Mouse (Mus musculus) neural tube, embryonic 11.5 days (tissue): ENCODE measurements around the gene Specc1l. TPM values are rescaled to one million over a fixed set of nuclear protein-coding genes. Genes with fewer than 3 reads are reported as not detected.

Source experiments
- ATAC-seq: fragments of 200-750 bp; cut with Nextera tagmentation; 2 replicates; pipeline ENCODE4 v1.8.0; 2017; ENCODE audit warnings: moderate number of reproducible peaks, mild to moderate bottlenecking, moderate TSS enrichment, moderate library complexity; ENCODE audit not compliant: insufficient read depth, low FRiP score, low TSS enrichment
- DNase-seq: peaks from one replicate; pipeline ENCODE4 v3.0.0-alpha.2; 2015; ENCODE audit warnings: low spot score
- H3K27ac ChIP-seq: fragments of 300-500 bp; sonication (generic); 2 replicates; pipeline ENCODE4 v1.5.1; 2014; ENCODE audit warnings: low read depth, mild to moderate bottlenecking, low read length
- H3K27me3 ChIP-seq: fragments of 300-500 bp; sonication (generic); 2 replicates; pipeline ENCODE4 v1.6.1; 2014; ENCODE audit warnings: mild to moderate bottlenecking, low read length, mixed read lengths; ENCODE audit not compliant: control insufficient read depth, insufficient read depth
- H3K36me3 ChIP-seq: fragments of 300-500 bp; sonication (generic); 2 replicates; pipeline ENCODE4 v1.6.1; 2014; ENCODE audit warnings: mild to moderate bottlenecking, low read length, moderate library complexity, mixed read lengths; ENCODE audit not compliant: control insufficient read depth, insufficient read depth
- H3K4me1 ChIP-seq: fragments of 300-500 bp; sonication (generic); 2 replicates; pipeline ENCODE4 v1.6.1; 2014; ENCODE audit warnings: low read length, mixed read lengths; ENCODE audit not compliant: control insufficient read depth, insufficient read depth
- H3K4me2 ChIP-seq: fragments of 300-500 bp; sonication (generic); 2 replicates; pipeline ENCODE4 v1.6.1; 2014; ENCODE audit warnings: low read depth, mild to moderate bottlenecking, moderate library complexity
- H3K4me3 ChIP-seq: fragments of 300-500 bp; sonication (generic); 2 replicates; pipeline ENCODE4 v1.5.1; 2014; ENCODE audit warnings: low read depth, low read length
- H3K9ac ChIP-seq: fragments of 300-500 bp; sonication (generic); 2 replicates; pipeline ENCODE4 v1.6.1; 2014; ENCODE audit warnings: mild to moderate bottlenecking, low read length
- H3K9me3 ChIP-seq: fragments of 300-500 bp; sonication (generic); 2 replicates; pipeline ENCODE4 v1.6.1; 2016; ENCODE audit warnings: low read length; ENCODE audit not compliant: control insufficient read depth
- WGBS: fragments of 180-500 bp; shearing (Covaris S2); extraction: QIAGEN DNeasy Blood & Tissue Kit; methylation state at CpG from one replicate; pipeline ENCODE4 v1.1.7; 2014; 5-methylcytosine and 5-hydroxymethylcytosine counted together
- polyA plus RNA-seq: library from polyadenylated mRNA; unstranded; fragments of >200 nt; fragmentation: Nextera tagmentation; extraction: Ambion mirVana; gene quantifications from 2 replicates; pipeline ENCODE4 v1.2.1, GENCODE M21; 2014

Gene Specc1l
- polyA plus RNA-seq, 1 experiment from 2014 or later = 23.0 TPM

DNA sequence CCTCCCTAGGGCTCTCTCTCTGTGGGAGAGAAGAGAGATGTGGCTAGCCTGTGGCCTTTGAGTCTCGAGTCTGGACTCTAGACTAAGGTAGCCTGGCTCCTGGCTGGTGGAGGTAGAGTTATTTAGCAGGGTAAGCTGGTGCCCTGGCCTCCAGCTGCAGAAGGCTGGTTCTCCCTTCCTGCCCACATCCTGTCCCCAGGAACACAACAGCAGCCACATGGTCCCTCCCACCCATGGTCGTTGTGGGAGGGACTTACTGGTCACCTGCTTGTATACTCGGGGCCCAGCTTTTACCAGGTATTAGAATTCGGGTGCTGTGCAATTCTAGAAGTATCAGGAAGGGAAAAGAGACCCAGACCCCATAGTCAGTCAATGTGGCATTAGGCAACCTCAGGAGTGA lies 108.4 kb downstream of the Specc1l start:
- Histone ChIP-seq H3K9me3 (no peaks in the 10 kb centered on the region), H3K27ac (no peak overlapping the region), H3K4me1 (0 out of 2 replicates have a peak, but pooled peaks cover 2% of the 10 kb centered on the region), H3K4me2 (no peak overlapping the region), H3K9ac (no peak overlapping the region), H3K36me3 (no peaks in the 10 kb centered on the region), H3K4me3 (no peak overlapping the region), H3K27me3 (peaks cover 18% of the 10 kb centered on the region)
- DNase-seq (no peak), ATAC-seq (no peak)
- WGBS = 75% methylated on average over 4 of the region's 4 CpGs

DNA sequence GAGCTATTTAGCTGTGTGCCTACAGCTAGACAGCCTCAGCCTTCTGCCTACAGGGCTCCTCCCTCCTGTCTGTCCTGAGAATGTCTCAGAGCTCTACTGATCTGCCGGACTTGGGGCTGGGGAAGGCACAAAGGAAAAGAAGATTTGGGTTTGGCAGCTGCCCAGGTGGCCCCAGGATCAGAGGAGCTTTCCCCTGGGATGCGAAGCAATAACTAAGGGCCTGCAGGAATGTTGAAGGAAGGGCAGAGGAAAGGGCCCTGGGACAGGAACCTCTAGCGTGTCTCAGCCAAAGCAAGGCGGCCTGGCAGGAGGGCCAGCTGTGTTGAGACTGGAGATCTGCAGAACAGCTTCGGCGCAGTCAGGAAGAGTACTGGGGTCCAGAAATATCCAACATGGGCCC lies 111.1 kb downstream of the Specc1l start:
- H3K4me1 ChIP-seq = no peaks in the 10 kb centered on the region
- H3K9me3 ChIP-seq = no peaks in the 10 kb centered on the region
- peaks cover 4% of the 10 kb centered on the region for H3K27me3 ChIP-seq
- DNase-seq (no peak), ATAC-seq (no peak)
- H3K27ac ChIP-seq = no peak overlapping the region
- no peak overlapping the region for H3K9ac ChIP-seq
- no peak overlapping the region for H3K4me2 ChIP-seq
- no peaks in the 10 kb centered on the region for H3K36me3 ChIP-seq
- WGBS = 59% methylated on average over 6 of the region's 6 CpGs
- no peak overlapping the region for H3K4me3 ChIP-seq

DNA sequence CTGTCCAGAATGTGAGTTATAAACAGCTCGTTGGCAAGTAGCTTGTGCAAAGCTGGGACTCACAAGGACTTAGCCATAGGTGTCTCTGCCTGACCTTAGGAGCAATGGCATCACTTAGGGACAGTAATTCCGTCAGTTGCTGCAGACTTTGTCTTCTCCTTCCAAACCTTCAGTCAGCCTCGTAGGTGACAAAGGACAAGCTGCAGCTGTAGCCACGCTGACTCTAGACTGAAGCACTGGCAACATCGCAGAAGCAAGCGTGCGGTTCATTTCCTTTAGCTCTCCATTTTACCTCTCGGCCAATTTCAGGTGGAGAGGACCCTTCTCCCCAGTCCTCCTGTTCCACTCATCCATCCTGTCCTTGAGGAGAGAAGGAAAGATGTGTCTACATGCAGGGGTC lies 112.1 kb downstream of the Specc1l start:
- no peaks in the 10 kb centered on the region for H3K4me1 ChIP-seq
- WGBS = 87% methylated on average over 8 of the region's 8 CpGs
- H3K36me3 ChIP-seq = no peaks in the 10 kb centered on the region
- no peaks in the 10 kb centered on the region for H3K27me3 ChIP-seq
- ATAC-seq = no peak
- DNase-seq = no peak
- no peaks in the 10 kb centered on the region for H3K9me3 ChIP-seq
- no peak overlapping the region for H3K9ac ChIP-seq
- no peak overlapping the region for H3K4me3 ChIP-seq
- H3K27ac ChIP-seq = no peak overlapping the region
- H3K4me2 ChIP-seq = no peak overlapping the region

DNA sequence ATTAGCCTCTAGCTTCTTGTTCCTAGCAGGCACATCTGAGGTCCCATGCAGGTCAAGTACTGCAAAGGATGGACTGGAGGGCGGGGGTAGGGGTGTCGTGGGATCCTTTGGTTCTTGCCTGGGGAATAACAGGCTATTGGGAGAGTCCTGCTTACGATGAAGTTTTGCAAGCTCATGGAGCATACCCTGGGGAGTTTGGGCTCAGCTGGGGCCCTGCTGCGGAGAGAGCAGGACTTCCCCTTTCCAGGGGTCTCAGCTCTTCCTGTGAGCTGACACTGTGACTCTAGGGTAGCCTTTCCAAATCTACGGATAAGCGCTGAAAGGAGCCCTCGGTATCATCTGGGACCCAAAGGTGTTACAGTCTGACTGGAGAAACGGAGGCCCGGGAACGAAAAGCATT lies 112.5 kb downstream of the Specc1l start:
- ATAC-seq = no peak

DNA sequence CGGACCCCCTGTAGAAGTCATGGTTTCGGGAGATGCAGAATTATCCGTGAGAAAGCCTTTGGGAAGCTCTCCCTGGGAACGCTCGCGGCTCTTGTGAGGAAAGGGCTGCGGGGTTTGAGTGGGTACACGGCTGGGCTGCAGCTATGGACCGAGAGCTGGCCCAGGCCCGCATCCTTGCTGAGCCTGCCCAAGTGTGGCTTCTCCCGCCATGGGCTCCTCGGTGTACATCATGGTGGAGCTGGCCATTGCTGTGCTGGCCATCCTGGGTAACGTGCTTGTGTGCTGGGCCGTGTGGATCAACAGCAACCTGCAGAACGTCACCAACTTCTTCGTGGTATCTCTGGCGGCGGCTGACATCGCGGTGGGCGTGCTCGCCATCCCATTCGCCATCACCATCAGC lies 113.9 kb downstream of the Specc1l start:
- no peaks in the 10 kb centered on the region for H3K27me3 ChIP-seq
- H3K4me1 ChIP-seq = no peaks in the 10 kb centered on the region
- no peak overlapping the region for H3K4me2 ChIP-seq
- DNase-seq (no peak), ATAC-seq (no peak)
- H3K4me3 ChIP-seq = no peak overlapping the region
- WGBS = 94% methylated on average over 23 of the region's 23 CpGs
- no peak overlapping the region for H3K9ac ChIP-seq
- H3K36me3 ChIP-seq = no peaks in the 10 kb centered on the region
- no peaks in the 10 kb centered on the region for H3K9me3 ChIP-seq
- no peak overlapping the region for H3K27ac ChIP-seq

More for the DNA sequence above, 112.5 kb downstream of the Specc1l start:
- no peak for DNase-seq
- Histone ChIP-seq H3K27ac (no peak overlapping the region), H3K36me3 (no peaks in the 10 kb centered on the region), H3K9me3 (no peaks in the 10 kb centered on the region), H3K9ac (no peak overlapping the region), H3K4me2 (no peak overlapping the region), H3K4me1 (no peaks in the 10 kb centered on the region), H3K4me3 (no peak overlapping the region), H3K27me3 (no peaks in the 10 kb centered on the region)
- 73% methylated on average over 10 of the region's 10 CpGs for WGBS

DNA sequence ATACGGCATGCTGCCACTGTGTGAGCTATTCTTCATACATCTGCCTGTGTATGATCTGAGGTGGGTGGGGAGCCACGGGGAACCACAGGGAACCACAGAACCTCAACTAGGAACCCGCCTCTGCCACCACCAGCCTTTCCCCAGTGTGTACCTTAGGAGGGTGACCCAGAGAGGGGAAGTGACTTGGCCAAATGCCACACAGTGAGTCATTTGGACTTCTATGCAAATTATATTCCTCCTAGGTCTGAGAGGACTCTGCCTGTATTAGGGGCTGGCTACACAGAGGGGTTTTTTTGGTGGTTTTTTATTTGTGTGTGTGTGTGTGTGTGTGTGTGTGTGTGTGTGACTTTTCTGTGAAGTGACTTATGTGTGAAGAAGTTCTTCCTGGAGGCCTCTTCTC lies 114.7 kb downstream of the Specc1l start:
- no peaks in the 10 kb centered on the region for H3K27me3 ChIP-seq
- H3K4me3 ChIP-seq = no peak overlapping the region
- no peaks in the 10 kb centered on the region for H3K36me3 ChIP-seq
- no peak overlapping the region for H3K27ac ChIP-seq
- no peak overlapping the region for H3K4me2 ChIP-seq
- WGBS = 86% methylated on average over 3 of the region's 3 CpGs
- ATAC-seq = no peak
- H3K4me1 ChIP-seq = no peaks in the 10 kb centered on the region
- no peaks in the 10 kb centered on the region for H3K9me3 ChIP-seq
- DNase-seq = no peak
- H3K9ac ChIP-seq = no peak overlapping the region

DNA sequence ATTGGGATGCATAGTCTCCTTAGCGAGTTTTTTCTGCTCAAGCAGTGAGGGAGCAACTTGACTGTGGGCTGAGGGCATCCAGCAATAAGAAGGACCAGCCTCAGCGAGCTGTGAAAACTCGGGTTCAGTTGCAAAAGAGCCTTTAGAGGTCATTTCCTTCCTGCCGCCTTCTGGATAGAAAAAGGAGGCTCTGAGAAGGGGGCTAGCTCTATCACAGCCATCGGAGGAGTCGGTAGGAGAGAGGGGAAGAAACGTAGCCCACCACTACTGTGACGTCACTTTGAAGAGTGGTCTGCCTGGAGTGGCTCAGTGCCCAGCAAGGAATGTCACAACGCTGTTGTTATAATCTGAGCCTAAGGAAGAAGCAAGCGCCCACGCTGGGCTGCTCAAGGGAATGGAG lies 115.2 kb downstream of the Specc1l start:
- H3K4me2 ChIP-seq = no peak overlapping the region
- H3K9ac ChIP-seq = no peak overlapping the region
- H3K4me3 ChIP-seq = no peak overlapping the region
- H3K4me1 ChIP-seq = no peaks in the 10 kb centered on the region
- ATAC-seq (no peak), DNase-seq (no peak)
- WGBS = 83% methylated on average over 11 of the region's 11 CpGs
- no peak overlapping the region for H3K27ac ChIP-seq
- H3K9me3 ChIP-seq = no peaks in the 10 kb centered on the region
- no peaks in the 10 kb centered on the region for H3K27me3 ChIP-seq
- no peaks in the 10 kb centered on the region for H3K36me3 ChIP-seq

DNA sequence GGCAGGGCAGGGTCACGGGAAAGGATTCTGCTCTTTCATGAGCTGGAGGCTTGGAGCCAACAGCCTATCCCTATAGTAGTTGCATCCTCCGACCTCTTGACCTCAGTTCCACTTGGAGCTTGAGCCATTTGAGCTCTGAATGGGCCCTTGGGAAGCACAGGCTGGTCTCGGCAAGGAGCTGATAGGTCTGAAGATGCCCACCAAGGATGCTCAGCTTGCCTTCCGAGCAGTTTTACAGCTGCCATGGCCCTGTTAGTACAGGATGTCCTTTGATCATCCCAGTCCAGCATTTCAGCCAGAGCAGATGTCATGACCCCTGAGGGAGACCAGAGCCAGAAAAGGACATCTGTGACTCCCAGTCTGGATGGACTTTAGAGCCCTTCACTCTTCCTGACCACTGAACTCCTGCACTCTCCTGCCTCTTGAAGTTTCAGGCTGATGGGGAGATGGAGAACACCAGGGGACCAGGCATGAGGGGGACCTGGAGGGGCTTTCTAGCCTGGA lies 116.4 kb downstream of the Specc1l start:
- Histone ChIP-seq H3K4me3 (no peak overlapping the region), H3K4me1 (no peaks in the 10 kb centered on the region), H3K36me3 (no peaks in the 10 kb centered on the region), H3K9ac (no peak overlapping the region), H3K4me2 (no peak overlapping the region), H3K27me3 (no peaks in the 10 kb centered on the region), H3K9me3 (no peaks in the 10 kb centered on the region), H3K27ac (no peak overlapping the region)
- WGBS = 17% methylated on average over 4 of the region's 4 CpGs
- no peak for DNase-seq
- ATAC-seq = no peak

DNA sequence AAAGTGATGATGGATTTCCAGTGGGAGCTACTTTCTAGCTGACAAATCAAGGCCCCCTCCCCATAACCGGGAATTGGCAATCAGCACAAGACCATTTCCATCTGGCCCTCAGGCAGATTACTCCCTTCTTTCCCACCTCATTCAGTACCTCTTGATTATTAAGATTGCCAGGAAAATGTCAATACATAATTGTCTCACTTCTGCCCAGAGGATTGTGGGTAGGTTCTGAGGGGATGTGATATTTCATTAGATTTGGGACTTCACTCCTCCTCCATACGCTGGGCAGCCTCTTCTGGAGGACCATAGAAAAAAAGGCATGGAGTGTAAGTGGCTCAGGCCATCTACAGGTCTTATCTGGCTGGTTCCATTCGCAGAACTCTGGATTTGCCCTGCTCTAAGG lies 120.4 kb downstream of the Specc1l start:
- 87% methylated on average over 3 of the region's 3 CpGs for WGBS
- no peak overlapping the region for H3K4me3 ChIP-seq
- ATAC-seq = no peak
- no peak overlapping the region for H3K27ac ChIP-seq
- no peak for DNase-seq
- no peak overlapping the region for H3K9ac ChIP-seq
- no peaks in the 10 kb centered on the region for H3K4me1 ChIP-seq
- no peaks in the 10 kb centered on the region for H3K9me3 ChIP-seq
- no peak overlapping the region for H3K4me2 ChIP-seq
- no peaks in the 10 kb centered on the region for H3K27me3 ChIP-seq
- H3K36me3 ChIP-seq = no peaks in the 10 kb centered on the region
